Mouse (Mus musculus): Measurements from ENCODE around the gene Ccin.

The Ccin gene

DNA sequence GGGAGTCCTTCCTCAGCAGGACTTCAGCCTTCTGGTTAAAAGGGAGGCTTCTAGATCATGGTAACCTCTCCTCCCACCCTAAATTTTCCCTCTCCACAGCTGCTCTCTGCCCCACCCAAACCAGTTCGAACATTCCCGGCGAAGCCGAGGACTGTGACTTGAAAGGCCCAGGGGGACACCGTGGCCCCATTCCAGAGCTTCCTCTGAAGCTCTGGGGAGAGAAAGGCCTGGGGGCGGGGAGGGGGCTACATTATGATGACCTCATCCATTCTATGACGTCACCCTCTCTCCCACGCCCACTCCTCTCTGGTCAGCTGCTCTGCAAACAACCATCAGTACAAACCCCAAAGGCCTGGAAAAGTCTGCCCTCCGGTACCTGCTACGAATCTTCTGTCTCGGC lies at the start of gene Ccin:
TSS of gene Ccin (plus strand) at position 303 of the 400 bp plus-strand sequence.
- no peak for DNase-seq (ENCODE audit: low read depth, low spot score)

- no peak for DNase-seq (ENCODE audit: low read depth, low spot score)
These were observed 47.1 kb upstream of the Ccin start for GRCm38 (mm10) chr4:43936186-43936585.

DNA sequence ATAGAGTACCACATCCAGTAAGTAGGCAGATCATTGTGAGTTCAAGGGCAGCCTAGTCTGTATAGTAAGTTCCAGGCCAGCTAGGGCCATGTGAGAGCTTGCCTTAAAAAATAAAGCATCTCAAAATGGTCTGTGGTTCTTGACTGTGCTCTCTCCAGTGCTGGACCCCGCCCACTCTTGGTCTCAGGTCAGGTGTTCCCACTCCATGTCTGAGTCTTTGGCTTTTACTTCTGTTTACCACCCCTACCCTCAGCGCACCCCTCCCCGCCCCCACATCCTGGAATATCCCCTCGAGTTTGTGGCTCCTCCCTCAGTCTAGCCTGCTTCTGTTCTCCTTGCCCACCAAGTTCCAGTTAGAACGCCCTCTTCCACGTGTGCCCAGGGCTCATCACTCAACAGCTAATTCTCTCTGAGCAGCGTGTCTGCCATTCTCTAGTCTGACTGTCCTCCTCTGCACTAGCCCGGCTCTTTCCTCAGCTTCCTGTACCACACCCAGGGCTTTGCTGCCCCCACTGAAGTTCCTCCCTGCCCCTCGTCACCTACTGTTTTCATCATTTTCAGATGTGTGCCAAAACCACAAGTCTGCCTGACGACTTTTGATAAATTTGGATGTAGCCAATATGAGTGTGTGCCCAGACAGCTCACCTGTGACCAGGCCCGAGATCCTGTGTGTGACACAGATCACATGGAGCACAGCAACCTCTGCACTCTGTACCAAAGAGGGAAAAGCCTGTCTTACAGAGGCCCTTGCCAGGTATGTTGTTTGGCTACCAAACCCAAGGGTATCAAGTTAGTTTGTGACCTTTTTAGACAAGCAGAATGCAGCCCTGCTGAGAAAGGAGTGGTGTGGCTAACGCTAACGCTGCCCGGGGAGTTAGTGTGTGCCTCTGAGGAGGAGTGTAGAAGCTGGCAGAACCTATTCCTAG lies 46.3 kb upstream of the Ccin start:
- no peak for DNase-seq (ENCODE audit: low read depth, low spot score)

GRCm38 (mm10) chr4:43941315-43941714 lies 42.0 kb upstream of the Ccin start:
- DNase-seq (ENCODE audit: low read depth, low spot score), result no peak

DNA sequence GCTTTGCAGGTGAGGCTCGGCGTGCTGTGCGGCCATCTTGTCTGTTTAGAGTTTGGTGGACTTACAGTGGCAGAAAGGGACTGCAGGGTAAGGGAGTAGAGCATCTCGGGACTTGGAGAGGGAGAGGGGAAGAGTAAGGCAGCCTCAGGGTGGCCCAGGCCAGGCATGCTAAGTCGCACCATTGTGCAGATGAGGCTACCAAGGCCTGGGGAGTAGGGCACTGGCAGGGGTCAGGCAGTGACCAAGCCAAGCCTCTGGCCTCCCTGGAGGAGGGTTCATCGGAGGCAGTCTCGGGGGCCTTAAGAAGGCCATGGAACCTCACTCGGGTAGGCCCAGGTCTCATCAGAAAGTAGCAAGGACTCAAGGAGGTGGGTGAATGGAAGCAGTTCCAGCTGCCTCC lies 40.9 kb upstream of the Ccin start:
- DNase-seq (ENCODE audit: low read depth, low spot score), result no peak

GRCm38 (mm10) chr4:43947571-43947970 lies 35.7 kb upstream of the Ccin start:
- DNase-seq (ENCODE audit: low read depth, low spot score), result no peak

DNA sequence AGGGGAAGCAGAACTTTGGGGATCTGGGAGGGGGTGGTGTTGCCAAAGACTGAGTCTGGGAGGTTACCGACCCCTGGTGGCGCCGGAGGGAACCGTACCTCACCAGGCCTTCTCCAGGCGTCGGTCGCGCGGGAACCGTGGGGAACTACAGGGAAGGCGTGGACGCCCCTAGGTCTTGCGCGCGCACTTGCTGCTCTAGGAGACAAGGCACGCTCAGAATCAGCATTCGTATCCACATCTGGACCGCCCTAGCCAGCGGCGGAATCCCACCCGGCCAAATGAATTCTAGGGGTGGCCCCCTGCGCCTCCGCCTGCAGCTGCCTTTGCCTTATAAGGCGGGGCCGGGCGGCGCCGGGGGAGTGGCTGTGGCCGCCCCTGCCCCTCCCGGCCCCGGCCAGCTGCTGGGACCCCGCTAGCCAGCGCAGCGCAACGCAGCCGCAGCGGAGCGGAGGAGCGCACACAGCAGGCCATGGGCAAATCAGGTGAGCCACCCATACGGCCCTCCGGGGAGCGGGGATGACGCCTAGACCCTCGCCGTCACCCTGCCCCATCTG lies 25.9 kb upstream of the Ccin start, which contains the start of gene Glipr2:
TSS of gene Glipr2 (plus strand) at position 110 of the 554 bp plus-strand sequence.
- peak; percentile 95 for DNase-seq (ENCODE audit: low read depth, low spot score)

DNA sequence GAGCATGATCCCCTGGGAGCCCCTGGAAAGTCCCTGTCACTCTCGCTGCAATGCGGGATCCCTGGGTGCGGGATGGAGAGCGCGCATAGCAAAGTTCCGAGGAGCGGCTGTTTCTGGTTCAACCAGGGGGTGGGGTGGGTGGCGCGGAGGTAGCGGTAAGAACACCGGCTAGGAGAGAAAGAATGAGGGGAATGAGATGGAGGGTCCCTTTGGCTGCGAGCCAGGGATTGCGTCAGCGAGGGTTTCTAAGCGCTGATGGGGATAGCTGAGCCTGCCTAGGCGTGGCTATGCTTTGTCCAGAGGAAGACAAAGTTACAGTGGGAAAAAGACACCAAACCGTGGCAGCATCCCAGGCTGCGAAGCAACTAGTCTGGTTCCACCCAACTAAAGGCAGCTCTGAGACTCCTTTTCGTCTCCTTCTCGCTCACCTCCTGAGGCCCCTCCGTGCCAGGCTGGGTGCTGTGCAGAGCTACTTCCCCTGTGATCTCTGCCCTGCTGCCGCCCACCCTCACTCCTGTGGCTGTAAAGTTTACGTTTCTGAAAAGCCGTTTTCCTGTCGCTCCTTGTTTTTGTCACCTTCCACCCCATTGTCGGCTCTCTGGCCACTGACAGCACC lies 25.3 kb upstream of the Ccin start:
- DNase-seq (ENCODE audit: low read depth, low spot score), result peak; percentile 89

- DNase-seq (ENCODE audit: low read depth, low spot score), result no peak
These were observed 23.6 kb upstream of the Ccin start for GRCm38 (mm10) chr4:43959523-43960179.

- DNase-seq (ENCODE audit: low read depth, low spot score), result no peak
These were observed 23.1 kb upstream of the Ccin start for GRCm38 (mm10) chr4:43960207-43960606.

DNA sequence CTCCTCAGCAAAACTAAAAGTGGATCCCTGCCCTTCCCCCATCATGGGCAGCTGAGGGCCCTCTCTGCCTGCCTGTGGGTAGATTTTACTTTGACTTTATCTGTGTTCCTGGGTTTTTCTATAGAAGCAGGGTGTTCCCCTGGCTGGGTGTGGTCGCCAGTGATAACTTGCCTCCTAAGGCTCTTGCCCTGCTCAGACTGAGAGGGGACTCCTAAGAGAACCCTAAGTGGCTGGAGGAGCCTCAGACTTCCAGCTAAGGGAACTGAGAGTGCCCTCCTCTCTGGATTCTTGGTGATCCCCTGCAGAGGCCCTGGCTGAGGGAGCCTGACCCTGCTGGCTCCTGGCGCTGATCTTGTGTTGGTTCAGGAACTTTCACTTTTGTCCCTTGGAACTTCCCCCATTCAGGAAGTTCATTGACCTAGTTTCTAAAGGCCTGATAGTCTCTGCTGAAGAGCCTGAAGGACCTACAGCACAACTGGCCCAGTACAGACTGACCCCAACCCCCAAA lies 18.9 kb upstream of the Ccin start:
- DNase-seq (ENCODE audit: low read depth, low spot score), result no peak

DNA sequence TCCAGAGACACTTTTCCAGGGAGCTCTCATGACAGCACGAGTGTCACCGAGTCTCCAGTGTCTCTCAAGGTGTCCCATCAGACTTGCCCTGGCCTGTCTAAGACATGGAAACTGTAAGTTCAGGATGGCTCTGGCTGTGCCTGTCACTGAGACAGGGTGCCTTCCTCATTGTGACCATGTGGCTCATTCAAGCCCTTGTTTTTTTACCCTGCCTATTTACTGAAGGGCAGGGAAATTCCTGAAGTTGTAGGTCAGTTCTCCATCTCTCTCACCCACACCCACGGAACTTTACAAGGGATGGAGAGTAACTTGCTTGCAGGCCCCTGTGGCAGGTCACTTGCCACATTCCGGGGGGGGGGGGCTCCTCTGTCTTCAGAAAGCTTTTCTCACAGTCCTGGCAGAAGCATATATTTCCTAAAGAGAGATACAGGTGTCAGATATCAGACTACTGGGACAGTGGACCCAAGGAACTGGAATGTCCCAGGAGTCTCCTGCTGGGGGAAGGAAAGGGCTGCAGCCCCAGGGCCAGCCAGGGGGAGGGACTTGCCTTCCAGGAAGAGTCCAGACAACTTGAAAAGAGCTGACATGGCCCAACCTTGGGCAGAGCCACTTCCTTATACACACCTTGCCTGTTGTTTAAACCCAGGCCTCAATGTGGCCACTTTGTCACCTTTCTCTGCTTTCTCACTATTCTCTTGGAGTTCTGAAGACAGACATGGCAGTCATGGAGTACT lies 18.2 kb upstream of the Ccin start:
- no peak for DNase-seq (ENCODE audit: low read depth, low spot score)

- DNase-seq (ENCODE audit: low read depth, low spot score), result no peak
These were observed 17.3 kb upstream of the Ccin start for GRCm38 (mm10) chr4:43965856-43966535.

GRCm38 (mm10) chr4:43968650-43969049 lies 14.6 kb upstream of the Ccin start:
- DNase-seq (ENCODE audit: low read depth, low spot score), result no peak

- peak; percentile 67 for DNase-seq (ENCODE audit: low read depth, low spot score)
These were observed 13.9 kb upstream of the Ccin start for GRCm38 (mm10) chr4:43969373-43969772.

DNA sequence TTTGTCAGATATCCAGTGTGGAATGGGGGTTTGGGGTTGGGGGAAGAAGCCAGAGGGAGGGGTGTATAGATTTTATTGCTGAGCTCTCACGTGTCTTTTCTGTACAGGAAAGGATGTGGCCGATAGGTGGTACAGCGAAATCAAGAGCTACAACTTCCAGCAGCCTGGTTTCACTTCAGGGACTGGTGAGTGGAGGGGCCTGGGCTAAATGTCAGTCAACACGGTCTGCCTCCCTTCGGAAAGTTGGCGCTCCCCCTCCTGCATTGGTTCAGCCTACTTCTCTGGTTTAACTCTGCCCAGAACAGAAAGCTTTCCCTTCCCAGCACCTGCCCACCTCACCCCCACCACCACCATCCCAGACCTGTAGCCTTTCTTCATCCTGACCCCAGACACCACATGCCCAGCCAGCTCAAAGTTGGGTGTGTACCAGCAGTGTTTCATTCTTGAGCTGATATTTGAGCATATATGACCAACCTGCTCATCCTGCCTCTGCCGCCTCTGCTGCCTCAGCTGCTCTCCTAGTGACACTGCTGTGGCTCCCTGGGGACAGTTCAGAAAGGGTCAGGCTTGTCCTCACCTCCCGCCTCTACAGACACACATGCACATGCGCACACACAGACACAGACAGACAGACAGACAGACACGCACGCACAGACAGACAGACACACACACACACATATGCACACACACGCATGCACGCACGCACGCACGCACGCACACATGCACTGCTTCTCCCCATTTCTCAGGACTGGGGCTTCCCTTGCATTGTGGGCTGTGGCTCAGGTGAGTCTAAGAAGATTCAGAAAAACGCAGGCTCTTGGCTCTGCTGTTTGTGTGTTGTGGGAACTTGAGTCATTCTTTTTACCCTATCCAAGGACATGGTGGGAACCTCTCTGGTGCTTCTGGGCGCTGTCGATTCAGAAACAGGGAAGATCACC lies 12.6 kb upstream of the Ccin start:
- no peak for DNase-seq (ENCODE audit: low read depth, low spot score)

DNA sequence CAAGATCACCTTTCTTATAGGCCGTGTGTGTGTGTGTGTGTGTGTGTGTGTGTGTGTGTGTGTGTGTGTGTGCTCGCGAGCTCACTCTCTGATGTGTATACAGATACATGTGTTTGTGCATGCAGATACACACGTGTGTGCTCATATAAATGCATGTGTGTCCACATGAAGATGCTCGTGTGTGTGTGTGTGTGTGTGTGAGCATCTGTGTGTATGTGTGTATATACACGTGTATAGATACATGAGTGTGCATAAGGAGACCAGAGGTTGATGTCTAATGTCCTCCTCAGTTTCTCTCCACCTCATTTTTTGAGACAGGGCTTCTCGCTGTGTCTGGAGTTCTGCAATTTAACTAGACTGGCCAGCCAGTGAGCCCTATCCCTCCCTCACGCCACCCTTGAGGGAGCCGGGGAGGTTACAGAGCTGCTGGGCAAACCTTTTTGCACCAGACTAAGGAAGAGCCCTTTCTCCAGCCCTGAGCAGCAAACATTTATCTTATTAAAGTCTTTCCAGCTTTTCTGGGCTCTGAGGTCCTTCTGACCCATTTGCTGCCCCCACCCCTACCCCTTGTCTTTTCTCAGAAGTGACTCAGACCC lies 11.6 kb upstream of the Ccin start:
- DNase-seq (ENCODE audit: low read depth, low spot score), result no peak

- DNase-seq (ENCODE audit: low read depth, low spot score), result peak; percentile 72
These were observed 11.1 kb upstream of the Ccin start for GRCm38 (mm10) chr4:43972137-43972591.

- no peak for DNase-seq (ENCODE audit: low read depth, low spot score)
These were observed 9.7 kb upstream of the Ccin start for GRCm38 (mm10) chr4:43973526-43973981.
